Mouse (Mus musculus) adrenal gland, adult 2 months (tissue): ENCODE results near the gene Hic1. TPM values are rescaled to one million over a fixed set of nuclear protein-coding genes. Genes with fewer than 3 reads are reported as not detected.

Source experiments
- DNase-seq: peaks from one replicate; pipeline ENCODE4 v3.0.0; 2021
- polyA plus RNA-seq: library from polyadenylated mRNA; depleted of rRNA; stranded (reverse); fragments of >200 nt; gene quantifications from 2 replicates; pipeline ENCODE4 v1.2.3, GENCODE M21; 2012
- total RNA-seq, 2 experiments: library from RNA; stranded (reverse); gene quantifications; 2 replicates each; pipeline ENCODE4 v1.2.3; 2021

Hic1 gene
- total and polyA plus RNA-seq, 3 experiments: 7.5 to 25.9 (median 15.4) TPM

GRCm38 (mm10) chr11:75148332-75149035 is 20.8 kb downstream of the Hic1 start:
- DNase-seq: no peak

GRCm38 (mm10) chr11:75147846-75148168 is 21.5 kb downstream of the Hic1 start:
- no peak for DNase-seq

- DNase-seq: peak; percentile 51
Measured at GRCm38 (mm10) chr11:75147106-75147845, 22.0 kb downstream of the Hic1 start.

GRCm38 (mm10) chr11:75145841-75146240 is 23.5 kb downstream of the Hic1 start:
- DNase-seq: no peak

GRCm38 (mm10) chr11:75142749-75143148 is 26.6 kb downstream of the Hic1 start:
- DNase-seq: no peak

- DNase-seq: no peak
Measured at GRCm38 (mm10) chr11:75141913-75142312, 27.4 kb downstream of the Hic1 start.

- DNase-seq: no peak
Measured at GRCm38 (mm10) chr11:75141038-75141437, 28.3 kb downstream of the Hic1 start.

GRCm38 (mm10) chr11:75140431-75140830 is 28.9 kb downstream of the Hic1 start:
- no peak for DNase-seq

- DNase-seq: peak; percentile 73
Measured at GRCm38 (mm10) chr11:75139122-75139963, 30.0 kb downstream of the Hic1 start.

- DNase-seq: peak; percentile 69
Measured at GRCm38 (mm10) chr11:75136666-75137398, 32.5 kb downstream of the Hic1 start.

- DNase-seq: no peak
Measured at GRCm38 (mm10) chr11:75135358-75135757, 34.0 kb downstream of the Hic1 start.

- no peak for DNase-seq
Measured at GRCm38 (mm10) chr11:75134485-75135068, 34.7 kb downstream of the Hic1 start.

- peak; percentile 42 for DNase-seq
Measured at GRCm38 (mm10) chr11:75133951-75134350, 35.4 kb downstream of the Hic1 start.

- no peak for DNase-seq
Measured at GRCm38 (mm10) chr11:75133391-75133790, 35.9 kb downstream of the Hic1 start.

- peak; percentile 57 for DNase-seq
Measured at GRCm38 (mm10) chr11:75132278-75132677, 37.0 kb downstream of the Hic1 start.

GRCm38 (mm10) chr11:75131300-75131699 is 38.0 kb downstream of the Hic1 start:
- DNase-seq: no peak

- no peak for DNase-seq
Measured at GRCm38 (mm10) chr11:75129481-75129880, 39.8 kb downstream of the Hic1 start.

GRCm38 (mm10) chr11:75126384-75126783 is 42.9 kb downstream of the Hic1 start:
- DNase-seq: no peak

- no peak for DNase-seq
Measured at GRCm38 (mm10) chr11:75124406-75124805, 44.9 kb downstream of the Hic1 start.

GRCm38 (mm10) chr11:75121348-75121747 is 48.0 kb downstream of the Hic1 start:
- DNase-seq: no peak

GRCm38 (mm10) chr11:75119841-75120240 is 49.5 kb downstream of the Hic1 start:
- DNase-seq: no peak

- DNase-seq: no peak
Measured at GRCm38 (mm10) chr11:75119298-75119697, 50.0 kb downstream of the Hic1 start.
